Mouse (Mus musculus) E14TG2a.4 (cell line): ENCODE measurements at regions not wholly inside any gene's neighbourhood (a gene's known extent, or its start where the extent isn't known, plus 50 kb on each side); places are given as distances from the start of the nearest gene placed in this dataset.

ENCODE experiments used
- CTCF ChIP-seq: conservative IDR thresholded peaks from 2 replicates; pipeline ENCODE4 v1.5.1; 2014; ENCODE audit warnings: low read length
- POU5F1 ChIP-seq: IDR thresholded peaks from 2 replicates; pipeline ENCODE4 v1.6.1; 2014; ENCODE audit warnings: low read length, borderline replicate concordance

GRCm38 (mm10) chr16:27978730-27979440, 590.2 kb downstream of the Ccdc50 start:
- TF ChIP-seq CTCF (no peak), POU5F1 (no peak)
